Mouse (Mus musculus) kidney, embryonic 16.5 days (tissue): ENCODE results near the gene Ubl3. TPM values are rescaled to one million over a fixed set of nuclear protein-coding genes. Genes with fewer than 3 reads are reported as not detected.

Source experiments
- ATAC-seq: fragments of 200-750 bp; cut with Nextera tagmentation; 2 replicates; pipeline ENCODE4 v1.8.0; 2017; ENCODE audit warnings: moderate TSS enrichment; ENCODE audit not compliant: low FRiP score, low TSS enrichment
- H3K27ac ChIP-seq: fragments of 300-500 bp; sonication (generic); 2 replicates; pipeline ENCODE4 v1.5.1; 2014; ENCODE audit warnings: low read length
- H3K27me3 ChIP-seq: fragments of 300-500 bp; sonication (generic); 2 replicates; pipeline ENCODE4 v1.6.1; 2014; ENCODE audit warnings: low read length, control low read depth, mixed read lengths; ENCODE audit not compliant: insufficient read depth
- H3K36me3 ChIP-seq: fragments of 300-500 bp; sonication (generic); 2 replicates; pipeline ENCODE4 v1.6.1; 2014; ENCODE audit warnings: low read length, control low read depth, mixed read lengths; ENCODE audit not compliant: insufficient read depth
- H3K4me1 ChIP-seq: fragments of 300-500 bp; sonication (generic); 2 replicates; pipeline ENCODE4 v1.6.1; 2014; ENCODE audit warnings: low read length, control low read depth, mixed read lengths; ENCODE audit not compliant: insufficient read depth
- H3K4me2 ChIP-seq: fragments of 300-500 bp; sonication (generic); replicated peaks from 2 replicates; pipeline ENCODE4 v1.6.1; 2014; ENCODE audit warnings: low read depth, low read length
- H3K4me3 ChIP-seq: fragments of 300-500 bp; sonication (generic); 2 replicates; pipeline ENCODE4 v1.5.1; 2014; ENCODE audit warnings: mild to moderate bottlenecking, low read length
- H3K9ac ChIP-seq: fragments of 300-500 bp; sonication (generic); replicated peaks from 2 replicates; pipeline ENCODE4 v1.6.1; 2014; ENCODE audit warnings: low read length
- H3K9me3 ChIP-seq: fragments of 300-500 bp; sonication (generic); 2 replicates; pipeline ENCODE4 v1.6.1; 2016; ENCODE audit warnings: low read length, control low read depth
- WGBS: fragments of 180-500 bp; shearing (Covaris S2); extraction: QIAGEN DNeasy Blood & Tissue Kit; methylation state at CpG from one replicate; pipeline ENCODE4 v1.1.7; 2014; 5-methylcytosine and 5-hydroxymethylcytosine counted together
- polyA plus RNA-seq: library from polyadenylated mRNA; unstranded; fragments of >200 nt; fragmentation: Nextera tagmentation; extraction: Ambion mirVana; gene quantifications from 2 replicates; pipeline ENCODE4 v1.2.1, GENCODE M21; 2015

Gene Ubl3
- polyA plus RNA-seq, 1 experiment from 2014 or later: 76.4 TPM

- Histone ChIP-seq H3K4me1 (peaks cover 3% of the 10 kb centered on the region; the same call in 1 of the 2 replicates), H3K36me3 (no peaks in the 10 kb centered on the region), H3K9ac (no peak overlapping the region), H3K27me3 (no peaks in the 10 kb centered on the region), H3K27ac (no peak overlapping the region), H3K9me3 (no peaks in the 10 kb centered on the region), H3K4me2 (no peak overlapping the region), H3K4me3 (no peak overlapping the region)
- no peak for ATAC-seq
- 46% methylated on average over 8 of the region's 8 CpGs for WGBS
Measured at GRCm38 (mm10) chr5:148466933-148467607, 85.5 kb downstream of the Ubl3 start.

DNA sequence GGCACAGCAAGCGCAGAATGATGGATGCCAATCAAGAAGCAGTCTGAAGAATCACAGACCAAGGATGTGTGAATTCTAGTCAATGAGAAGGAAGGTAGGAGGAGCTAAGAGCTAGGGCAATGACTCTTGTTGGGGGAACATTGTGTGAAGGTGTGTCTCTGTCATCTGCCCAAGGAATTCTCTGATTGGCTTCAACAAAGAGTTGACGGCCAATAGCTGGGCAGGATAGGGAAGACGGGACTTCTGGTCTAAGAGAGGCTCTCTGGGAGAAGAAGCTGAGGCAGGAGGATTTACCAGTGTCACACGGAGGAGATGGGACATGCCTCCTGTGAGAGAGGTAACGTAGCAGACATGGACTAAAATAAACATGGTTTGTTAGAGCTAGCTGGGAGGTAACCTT, 86.5 kb downstream of the Ubl3 start:
- WGBS: 82% methylated on average over 5 of the region's 5 CpGs
- H3K36me3 ChIP-seq: no peaks in the 10 kb centered on the region

GRCm38 (mm10) chr5:148465091-148465490, 87.5 kb downstream of the Ubl3 start:
- Histone ChIP-seq H3K27ac (no peak overlapping the region), H3K27me3 (no peaks in the 10 kb centered on the region), H3K9ac (no peak overlapping the region), H3K9me3 (peaks cover 6% of the 10 kb centered on the region; the same call in 1 of the 2 replicates), H3K4me3 (no peak overlapping the region), H3K4me2 (no peak overlapping the region), H3K36me3 (no peaks in the 10 kb centered on the region), H3K4me1 (peaks cover 3% of the 10 kb centered on the region; the same call in 1 of the 2 replicates)
- WGBS: 91% methylated on average over 9 of the region's 9 CpGs
- ATAC-seq: no peak

More for the DNA sequence above, 86.5 kb downstream of the Ubl3 start:
- Histone ChIP-seq H3K9me3 (peaks cover under 1% of the 10 kb centered on the region; the same call in 1 of the 2 replicates), H3K27ac (no peak overlapping the region), H3K27me3 (no peaks in the 10 kb centered on the region), H3K4me2 (no peak overlapping the region), H3K4me3 (no peak overlapping the region), H3K4me1 (peaks cover 3% of the 10 kb centered on the region; the same call in 1 of the 2 replicates), H3K9ac (no peak overlapping the region)
- no peak for ATAC-seq

- no peaks in the 10 kb centered on the region for H3K36me3 ChIP-seq
- no peak overlapping the region for H3K4me3 ChIP-seq
- no peaks in the 10 kb centered on the region for H3K27me3 ChIP-seq
- H3K9ac ChIP-seq: no peak overlapping the region
- H3K9me3 ChIP-seq: peaks cover 6% of the 10 kb centered on the region; the same call in 1 of the 2 replicates
- no peak overlapping the region for H3K27ac ChIP-seq
- no peak for ATAC-seq
- peaks cover 3% of the 10 kb centered on the region; the same call in 1 of the 2 replicates for H3K4me1 ChIP-seq
- H3K4me2 ChIP-seq: no peak overlapping the region
- WGBS: 51% methylated on average over 7 of the region's 7 CpGs
Measured at GRCm38 (mm10) chr5:148464489-148464888, 88.1 kb downstream of the Ubl3 start.

DNA sequence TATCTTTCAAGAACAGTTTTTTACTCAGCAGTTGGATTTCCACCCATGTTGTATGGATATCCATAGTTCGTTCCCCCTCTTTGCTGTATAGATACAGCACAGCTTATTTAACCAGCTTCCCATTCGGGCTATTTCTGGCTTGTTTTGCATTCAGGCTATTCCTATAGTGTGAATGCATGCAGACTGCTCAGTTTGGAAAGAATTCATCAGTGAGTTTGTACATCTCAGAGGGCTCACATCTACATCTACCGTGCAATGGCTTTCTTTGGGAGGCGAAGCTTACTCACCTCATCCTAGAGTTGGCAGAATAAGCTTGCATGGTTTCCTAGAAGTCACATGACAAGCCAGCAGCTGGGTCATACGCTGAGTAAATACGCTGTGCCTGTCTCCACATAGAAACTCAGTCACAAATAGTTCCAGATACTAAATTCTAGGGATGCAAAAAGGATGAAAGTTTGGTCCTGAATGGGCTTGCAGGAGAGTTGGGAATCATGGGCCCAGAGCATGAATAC, 88.8 kb downstream of the Ubl3 start:
- H3K27ac ChIP-seq: no peak overlapping the region
- H3K9ac ChIP-seq: no peak overlapping the region
- ATAC-seq: no peak
- H3K4me3 ChIP-seq: no peak overlapping the region
- H3K36me3 ChIP-seq: no peaks in the 10 kb centered on the region
- H3K9me3 ChIP-seq: peaks cover 6% of the 10 kb centered on the region; the same call in 1 of the 2 replicates
- H3K4me2 ChIP-seq: no peak overlapping the region
- WGBS: 92% methylated on average over 6 of the region's 6 CpGs
- H3K4me1 ChIP-seq: peaks cover 2% of the 10 kb centered on the region; the same call in 1 of the 2 replicates
- H3K27me3 ChIP-seq: no peaks in the 10 kb centered on the region

Other genes starting within 250 kb of the Ubl3 start
- 16.7 and 19.0 TPM in 2 replicates for gene Slc7a1, start 152.9 kb downstream of the Ubl3 start, polyA plus RNA-seq